In genomic region chr9:50443708-50444463, GRCm38 (mm10) we compare ENCODE assay signal across 8 mouse cellular contexts. TPM values are rescaled to one million over a fixed set of nuclear protein-coding genes. Genes with fewer than 3 reads are reported as not detected.
DNase-seq lines count a peak whose midpoint lies in the region; ATAC-seq lines count a peak whose summit lies in the region.

No protein-coding gene starts in this region.

- DNase-seq in heart, adult 18-20 months: peak; percentile 46 to 76
- DNase-seq in heart, adult 11 months: no peak
- peak; percentile 50 to 64 for DNase-seq in adrenal gland, adult 18-20 months (ENCODE audit: low spot score in 2 of 2)
- peak; percentile 73 for DNase-seq in embryo, embryonic 11 days
- peak; percentile 40 to 70 for DNase-seq in layer of hippocampus, postnatal 36 days
- DNase-seq in spleen, postnatal 4 days (ENCODE audit: low spot score in 2 of 2): peak; percentile 38 to 77

- peak; percentile 51 to 70; a peak in 3 of 4 replicates for ATAC-seq in hematopoietic stem cell, adult 5-6 weeks (replicated peaks in 1 of 2; ENCODE audit: insufficient read depth in 1 of 2, low FRiP score in 2 of 2, low TSS enrichment in 1 of 2, low read depth in 1 of 2, poor library complexity in 2 of 2, severe bottlenecking in 2 of 2)
- ATAC-seq in megakaryocyte progenitor cell, adult 5-6 weeks (replicated peaks; ENCODE audit: poor library complexity): peak; percentile 85

RNA-seq across cellular contexts. Expression of gene Plet1, which starts 50.4 kb away (rescaled TPM):
- 1 to 10 TPM in 1 of 2 experiments, under 1 TPM in 1; 0.60 to 2.4 TPM for total RNA-seq in heart, adult 18-20 months (2021)
- under 1 TPM in 1 of 2 experiments, not detected in 1; 0.29 TPM for total RNA-seq in adrenal gland, adult 18-20 months (2021)
- not detected in 2 replicates for total RNA-seq in hematopoietic stem cell, adult 5-6 weeks (2017)
- total RNA-seq in layer of hippocampus, postnatal 36 days (2021): not detected
- 0.35 TPM in 1 of 2 replicates, not detected in the other for total RNA-seq in megakaryocyte progenitor cell, adult 5-6 weeks (2015)
- total RNA-seq in megakaryocyte progenitor cell, adult 5-6 weeks (2017): 0.51 and 0.54 TPM in 2 replicates
